Mouse (Mus musculus) lung, adult 2 months (tissue): ENCODE measurements around the gene Tnik.

ENCODE experiments used
- CTCF ChIP-seq: fragments of 200-500 bp; IDR thresholded peaks from 2 replicates; pipeline ENCODE4 v1.5.1; 2011; ENCODE audit warnings: mild to moderate bottlenecking, low read length, control low read depth; ENCODE audit not compliant: insufficient read depth
- POLR2A ChIP-seq: fragments of 200-500 bp; IDR thresholded peaks from 2 replicates; pipeline ENCODE4 v1.6.1; 2011; ENCODE audit warnings: low read depth, mild to moderate bottlenecking, control low read depth, low read length, borderline replicate concordance; ENCODE audit errors: extremely low read depth

DNA sequence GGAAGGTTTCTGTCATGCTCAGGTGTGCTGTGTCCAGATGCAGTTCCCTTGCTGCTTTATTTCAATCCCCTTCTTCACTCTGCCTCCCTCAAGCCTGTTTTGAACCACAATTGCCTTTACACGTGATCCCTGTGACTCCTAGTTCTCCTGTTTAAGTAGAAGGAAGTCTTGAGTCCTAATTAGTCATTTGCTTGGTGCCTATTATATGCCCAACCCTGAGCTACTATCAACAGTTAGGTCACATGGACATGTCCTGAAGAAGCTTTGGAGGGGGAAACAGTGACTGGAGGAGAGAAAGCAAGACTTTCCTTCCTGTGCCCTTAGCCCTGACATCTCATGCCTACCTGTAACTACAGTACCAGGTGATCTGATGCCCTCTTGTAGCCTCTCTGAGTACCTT, 210.4 kb downstream of the Tnik start:
- TF ChIP-seq CTCF (no peak), POLR2A (no peak)
